Mouse (Mus musculus): ENCODE results near the gene Isca2. TPM values are rescaled to one million over a fixed set of nuclear protein-coding genes. Genes with fewer than 3 reads are reported as not detected.

Gene Isca2
- polyA plus RNA-seq, 1 experiment from 2014 or later: 133 TPM

- 83% methylated on average over 3 of the region's 3 CpGs for WGBS
- no peaks in the 10 kb centered on the region for H3K9me3 ChIP-seq (ENCODE audit: control insufficient read depth, low read length)
- H3K9ac ChIP-seq (replicated peaks; ENCODE audit: low read length): no peak overlapping the region
- no peaks in the 10 kb centered on the region for H3K27me3 ChIP-seq (ENCODE audit: control insufficient read depth, insufficient read depth, low read length)
- ATAC-seq (ENCODE audit: low FRiP score, low TSS enrichment) (no peak), DNase-seq (no peak)
- H3K36me3 ChIP-seq (ENCODE audit: control insufficient read depth, insufficient read depth, low read length): no peaks in the 10 kb centered on the region
- no peak overlapping the region for H3K4me2 ChIP-seq (ENCODE audit: low read length)
- H3K4me3 ChIP-seq (replicated peaks; ENCODE audit: low read depth, low read length): no peak overlapping the region
- no peaks in the 10 kb centered on the region for H3K4me1 ChIP-seq (ENCODE audit: control insufficient read depth, insufficient read depth, low read length)
- no peak overlapping the region for H3K27ac ChIP-seq (replicated peaks; ENCODE audit: low read depth, low read length)
Observed at GRCm38 (mm10) chr12:84814663-84815325, 41.7 kb downstream of the Isca2 start.

- Histone ChIP-seq H3K9me3 (ENCODE audit: control insufficient read depth, low read length) (no peaks in the 10 kb centered on the region), H3K27me3 (ENCODE audit: control insufficient read depth, insufficient read depth, low read length) (no peaks in the 10 kb centered on the region), H3K27ac (replicated peaks; ENCODE audit: low read depth, low read length) (no peak overlapping the region), H3K4me1 (ENCODE audit: control insufficient read depth, insufficient read depth, low read length) (no peaks in the 10 kb centered on the region), H3K4me3 (replicated peaks; ENCODE audit: low read depth, low read length) (no peak overlapping the region), H3K9ac (replicated peaks; ENCODE audit: low read length) (no peak overlapping the region), H3K36me3 (ENCODE audit: control insufficient read depth, insufficient read depth, low read length) (no peaks in the 10 kb centered on the region), H3K4me2 (ENCODE audit: low read length) (no peak overlapping the region)
- WGBS: 67% methylated on average over 4 of the region's 4 CpGs
- DNase-seq (no peak), ATAC-seq (ENCODE audit: low FRiP score, low TSS enrichment) (no peak)
Observed at GRCm38 (mm10) chr12:84818496-84818895, 45.4 kb downstream of the Isca2 start.

- 87% methylated on average over 13 of the region's 13 CpGs for WGBS
- no peaks in the 10 kb centered on the region for H3K9me3 ChIP-seq (ENCODE audit: control insufficient read depth, low read length)
- no peaks in the 10 kb centered on the region for H3K4me1 ChIP-seq (ENCODE audit: control insufficient read depth, insufficient read depth, low read length)
- H3K4me2 ChIP-seq (ENCODE audit: low read length): no peak overlapping the region
- no peak for DNase-seq
- ATAC-seq (ENCODE audit: low FRiP score, low TSS enrichment): no peak
- no peaks in the 10 kb centered on the region for H3K36me3 ChIP-seq (ENCODE audit: control insufficient read depth, insufficient read depth, low read length)
- H3K27me3 ChIP-seq (ENCODE audit: control insufficient read depth, insufficient read depth, low read length): no peaks in the 10 kb centered on the region
- H3K9ac ChIP-seq (replicated peaks; ENCODE audit: low read length): no peak overlapping the region
- no peak overlapping the region for H3K4me3 ChIP-seq (replicated peaks; ENCODE audit: low read depth, low read length)
- H3K27ac ChIP-seq (replicated peaks; ENCODE audit: low read depth, low read length): no peak overlapping the region
Observed at GRCm38 (mm10) chr12:84819236-84820168, 46.5 kb downstream of the Isca2 start.

- H3K4me3 ChIP-seq (replicated peaks; ENCODE audit: low read depth, low read length): no peak overlapping the region
- DNase-seq (no peak), ATAC-seq (ENCODE audit: low FRiP score, low TSS enrichment) (no peak)
- no peak overlapping the region for H3K4me2 ChIP-seq (ENCODE audit: low read length)
- no peak overlapping the region for H3K27ac ChIP-seq (replicated peaks; ENCODE audit: low read depth, low read length)
- H3K36me3 ChIP-seq (ENCODE audit: control insufficient read depth, insufficient read depth, low read length): no peaks in the 10 kb centered on the region
- no peaks in the 10 kb centered on the region for H3K9me3 ChIP-seq (ENCODE audit: control insufficient read depth, low read length)
- H3K27me3 ChIP-seq (ENCODE audit: control insufficient read depth, insufficient read depth, low read length): no peaks in the 10 kb centered on the region
- H3K9ac ChIP-seq (replicated peaks; ENCODE audit: low read length): no peak overlapping the region
- H3K4me1 ChIP-seq (ENCODE audit: control insufficient read depth, insufficient read depth, low read length): no peaks in the 10 kb centered on the region
- WGBS: 82% methylated on average over 7 of the region's 7 CpGs
Observed at GRCm38 (mm10) chr12:84823601-84824000, 50.5 kb downstream of the Isca2 start.

GRCm38 (mm10) chr12:84824203-84824602, 51.2 kb downstream of the Isca2 start:
- H3K9ac ChIP-seq (replicated peaks; ENCODE audit: low read length): no peak overlapping the region

More at GRCm38 (mm10) chr12:84824203-84824602, 51.2 kb downstream of the Isca2 start:
- Histone ChIP-seq H3K27ac (replicated peaks; ENCODE audit: low read depth, low read length) (no peak overlapping the region), H3K9me3 (ENCODE audit: control insufficient read depth, low read length) (no peaks in the 10 kb centered on the region), H3K4me3 (replicated peaks; ENCODE audit: low read depth, low read length) (no peak overlapping the region), H3K27me3 (ENCODE audit: control insufficient read depth, insufficient read depth, low read length) (no peaks in the 10 kb centered on the region), H3K4me1 (ENCODE audit: control insufficient read depth, insufficient read depth, low read length) (no peaks in the 10 kb centered on the region), H3K4me2 (ENCODE audit: low read length) (no peak overlapping the region), H3K36me3 (ENCODE audit: control insufficient read depth, insufficient read depth, low read length) (no peaks in the 10 kb centered on the region)
- DNase-seq: no peak
- WGBS: 58% methylated on average over 5 of the region's 5 CpGs
- ATAC-seq (ENCODE audit: low FRiP score, low TSS enrichment): no peak

Other genes with a start within 250 kb of the Isca2 start
- 2.7 and 4.0 TPM in 2 replicates for gene Vsx2, start 203.5 kb upstream of the Isca2 start, polyA plus RNA-seq (2014; fragmentation: Nextera tagmentation; extraction: Ambion mirVana)
- 8.6 and 8.7 TPM in 2 replicates for gene Abcd4, start 155.8 kb upstream of the Isca2 start, polyA plus RNA-seq (2014; fragmentation: Nextera tagmentation; extraction: Ambion mirVana)
- gene Vrtn, start 132.2 kb upstream of the Isca2 start, polyA plus RNA-seq (2014; fragmentation: Nextera tagmentation; extraction: Ambion mirVana): 0.32 TPM in 1 of 2 replicates, not detected in the other
- 8.4 and 10.5 TPM in 2 replicates for gene Syndig1l, start 74.4 kb upstream of the Isca2 start, polyA plus RNA-seq (2014; fragmentation: Nextera tagmentation; extraction: Ambion mirVana)
- 56.2 and 61.0 TPM in 2 replicates for gene Npc2, start 99 bp upstream of the Isca2 start, polyA plus RNA-seq (2014; fragmentation: Nextera tagmentation; extraction: Ambion mirVana)
- 0.13 TPM in 1 of 2 replicates, not detected in the other for gene Ltbp2, start 103.3 kb downstream of the Isca2 start, polyA plus RNA-seq (2014; fragmentation: Nextera tagmentation; extraction: Ambion mirVana)
- gene Fcf1, start 197.6 kb downstream of the Isca2 start, polyA plus RNA-seq (2014; fragmentation: Nextera tagmentation; extraction: Ambion mirVana): 95.9 and 105 TPM in 2 replicates
- 33.2 and 40.5 TPM in 2 replicates for gene Arel1, start 197.6 kb downstream of the Isca2 start, polyA plus RNA-seq (2014; fragmentation: Nextera tagmentation; extraction: Ambion mirVana)
- gene Ylpm1, start 223.1 kb downstream of the Isca2 start, polyA plus RNA-seq (2014; fragmentation: Nextera tagmentation; extraction: Ambion mirVana): 47.4 and 50.2 TPM in 2 replicates